Mouse (Mus musculus) adrenal gland, postnatal 25 days (tissue): ENCODE data around the gene Gsdma3. TPM values are rescaled to one million over a fixed set of nuclear protein-coding genes. Genes with fewer than 3 reads are reported as not detected.
"Not testable (repeated sequence)": the region's sequence is repeated elsewhere in the genome, so short reads cannot be mapped to it uniquely, and the experiment has no call there.

Experiments used
- DNase-seq: peaks from one replicate; pipeline ENCODE4 v3.0.0; 2021; ENCODE audit warnings: mixed read lengths
- total RNA-seq: library from RNA; stranded (reverse); gene quantifications from 2 replicates; pipeline ENCODE4 v1.2.3, GENCODE M21; 2021

Gsdma3 gene
- total RNA-seq, 1 experiment from 2014 or later, result 25.1 TPM

DNA sequence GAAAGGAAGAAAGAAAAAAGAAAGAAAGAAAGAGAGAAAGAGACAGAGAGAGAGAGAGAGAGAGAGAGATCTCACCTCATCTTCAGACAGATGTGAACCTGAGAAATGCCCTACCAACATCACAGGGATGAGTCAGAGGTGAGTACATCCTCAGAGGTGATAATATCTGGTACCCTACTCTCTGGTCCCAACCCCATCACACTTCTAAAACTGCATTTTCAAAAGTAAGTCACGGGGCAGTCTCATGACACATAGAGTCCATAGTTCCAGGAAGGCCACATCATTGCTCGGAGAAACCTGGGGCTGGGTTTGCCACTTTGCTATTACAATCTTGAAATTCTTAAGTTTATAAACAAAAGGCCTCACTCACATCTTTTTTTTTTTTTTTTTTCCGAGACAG lies 30.2 kb upstream of the Gsdma3 start:
- DNase-seq, result no peak

DNA sequence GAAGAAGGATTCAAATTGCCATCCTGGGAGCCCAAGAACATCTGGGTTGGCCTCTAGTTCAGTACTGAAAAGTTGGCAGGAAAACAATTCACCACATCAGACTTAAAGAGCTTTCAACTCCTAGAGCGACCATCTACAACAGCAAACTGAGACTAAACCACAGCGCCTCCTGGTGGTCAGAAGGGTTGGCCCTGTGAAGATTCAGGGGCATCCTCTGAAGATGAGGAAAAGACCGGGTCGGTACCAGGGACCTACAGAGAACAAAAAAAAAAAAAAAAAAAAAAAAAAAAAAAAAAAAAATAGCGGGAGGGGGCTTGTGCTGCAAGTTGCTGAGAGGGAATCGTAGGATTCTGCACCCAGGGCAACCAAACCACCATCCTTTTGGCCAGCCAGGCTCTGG lies 28.8 kb upstream of the Gsdma3 start:
- DNase-seq, result peak; percentile 76

DNA sequence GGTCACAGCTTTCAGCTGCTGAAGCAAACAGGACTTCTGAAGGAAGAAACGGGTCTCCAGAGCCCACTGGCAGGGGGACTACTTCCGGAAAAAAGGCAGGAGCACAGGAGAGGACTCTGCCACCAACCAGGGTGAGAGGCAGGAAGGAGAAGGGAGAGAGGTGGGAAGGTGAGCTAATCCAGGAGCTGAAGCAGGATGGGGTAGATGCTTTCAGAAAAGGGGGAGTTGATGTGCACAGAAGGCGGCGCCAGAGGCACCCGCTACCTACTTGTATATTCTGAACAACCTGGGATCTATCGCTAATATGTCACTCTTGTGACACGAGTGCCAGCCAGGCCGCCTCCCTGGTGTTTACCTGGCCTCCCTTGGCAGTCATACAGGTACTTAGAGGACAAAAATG lies 28.2 kb upstream of the Gsdma3 start, which contains the start of gene Lrrc3c:
Gene Lrrc3c, plus strand, starts transcription at position 301 of the 400 bp plus-strand sequence.
- no peak for DNase-seq

DNA sequence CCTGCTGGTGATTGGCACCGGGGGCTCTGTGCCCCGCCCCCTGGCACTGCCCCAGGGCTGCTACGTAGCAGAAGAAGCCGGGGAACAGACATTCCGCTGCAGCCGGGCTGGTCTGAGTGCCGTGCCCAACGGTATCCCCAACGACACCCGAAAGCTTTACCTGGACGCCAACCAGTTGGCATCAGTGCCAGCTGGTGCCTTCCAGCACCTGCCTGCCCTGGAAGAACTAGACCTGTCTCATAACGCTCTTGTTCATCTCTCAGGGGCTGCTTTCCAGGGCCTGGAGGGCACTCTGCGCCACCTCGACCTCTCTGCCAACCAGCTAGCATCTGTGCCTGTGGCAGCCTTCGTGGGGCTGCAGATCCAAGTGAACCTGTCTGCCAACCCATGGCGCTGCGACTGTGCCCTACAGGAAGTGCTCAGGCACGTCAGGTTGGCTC lies 27.3 kb upstream of the Gsdma3 start:
- DNase-seq, result no peak

DNA sequence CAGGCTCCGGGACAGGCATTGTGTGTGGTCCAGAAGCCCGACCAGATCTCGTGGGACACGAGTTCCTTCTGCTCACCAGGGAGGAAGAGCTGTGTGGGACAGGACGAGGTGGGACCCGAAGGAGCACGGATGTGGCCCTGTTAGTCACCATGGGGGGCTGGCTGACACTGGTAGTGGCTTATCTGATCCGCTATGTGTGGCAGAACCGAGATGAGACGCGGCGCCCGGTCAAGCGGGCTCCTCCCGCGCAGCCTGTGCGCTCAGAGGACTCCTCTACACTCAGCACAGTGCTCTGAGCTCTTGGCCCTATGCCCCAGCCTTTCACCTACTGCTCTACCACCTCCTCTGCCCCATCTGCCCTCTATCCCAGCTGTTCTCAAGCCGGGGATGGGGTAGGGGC lies 26.9 kb upstream of the Gsdma3 start:
- DNase-seq, result no peak

DNA sequence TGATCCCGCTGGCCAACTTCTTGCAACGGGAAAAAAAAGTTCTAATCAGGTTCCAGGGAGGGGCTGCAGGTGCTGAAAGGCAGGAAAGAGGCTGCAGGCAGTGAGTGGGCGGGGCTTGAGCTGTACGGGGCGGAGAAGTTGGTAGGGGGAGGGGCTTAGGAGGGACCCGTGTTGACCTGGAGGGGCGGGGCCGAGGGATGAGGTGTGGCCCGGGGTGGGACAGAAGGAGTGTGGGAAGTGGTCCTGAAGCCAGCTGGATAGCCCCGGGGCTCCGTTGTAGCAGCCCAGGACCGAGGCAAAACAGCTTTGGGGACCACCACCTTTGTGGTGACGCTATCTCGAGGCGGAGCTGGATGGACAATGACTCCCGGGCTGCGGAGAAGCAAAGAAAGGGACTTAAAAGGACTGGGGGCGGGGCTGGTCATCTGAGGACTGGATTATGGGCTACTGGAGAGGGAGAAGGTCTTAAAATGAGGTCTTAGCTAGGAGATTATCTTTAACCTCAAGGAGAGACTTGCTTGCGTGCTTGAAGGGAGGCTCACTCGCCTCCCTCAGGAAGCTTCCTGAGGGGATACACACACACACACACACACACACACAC lies 24.0 kb upstream of the Gsdma3 start:
- DNase-seq, result no peak

DNA sequence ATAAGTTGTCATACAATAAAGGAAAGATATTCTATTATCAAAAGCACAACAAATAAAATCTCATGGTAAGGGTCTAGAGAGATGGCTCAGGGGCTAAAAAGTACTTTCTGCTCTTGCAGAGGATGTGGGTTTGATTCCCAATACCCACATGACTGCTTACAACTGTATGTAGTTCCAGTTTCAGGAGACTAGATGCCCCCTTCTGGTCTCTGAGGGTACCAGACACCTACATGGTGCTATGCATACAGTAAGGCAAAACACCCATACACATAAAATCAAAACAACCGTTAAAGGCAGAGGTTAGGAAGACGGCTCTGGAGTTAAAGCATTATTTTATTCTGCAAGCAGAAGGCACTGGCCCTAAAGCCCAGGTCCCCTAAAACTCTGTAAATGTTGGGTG lies 22.2 kb upstream of the Gsdma3 start:
- DNase-seq, result no peak

DNA sequence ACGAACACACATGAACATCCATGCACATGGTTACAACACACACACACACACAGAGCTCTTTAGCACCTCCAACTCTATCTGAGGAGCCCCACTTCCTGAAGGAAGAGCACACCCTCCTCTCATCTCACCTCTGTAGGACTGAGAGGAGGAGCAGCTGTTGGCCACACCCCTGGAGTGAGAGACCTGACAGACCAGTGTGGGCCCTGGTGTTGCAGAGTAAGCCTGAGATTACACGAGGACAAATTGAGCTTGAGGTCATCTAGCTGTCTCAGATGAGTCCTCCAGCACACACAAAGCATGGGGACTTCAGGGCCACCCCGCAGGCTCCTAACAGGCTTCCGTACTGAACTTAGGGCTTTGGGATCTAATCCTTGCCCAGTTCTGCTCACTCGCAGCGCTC lies 21.2 kb upstream of the Gsdma3 start:
- not testable (repeated sequence) for DNase-seq

DNA sequence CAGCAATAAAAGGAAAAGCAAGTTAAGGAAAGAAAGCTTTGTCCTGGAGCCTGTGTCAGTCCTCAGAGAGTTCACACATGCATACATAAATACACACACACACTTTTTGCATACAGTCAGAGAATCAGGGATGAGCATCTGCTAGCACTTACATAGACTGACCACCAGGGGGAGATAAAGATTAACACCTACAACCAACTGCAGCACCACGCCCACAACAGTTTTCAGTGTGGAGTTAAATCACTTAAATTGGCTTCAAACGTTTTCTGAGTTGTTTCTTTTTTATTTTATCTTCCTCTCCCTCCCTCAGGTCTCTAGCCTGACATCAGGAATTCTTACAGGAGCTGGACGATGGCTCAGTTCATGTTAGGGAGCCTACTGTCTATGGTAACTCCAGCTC lies 19.4 kb upstream of the Gsdma3 start:
- DNase-seq, result no peak

DNA sequence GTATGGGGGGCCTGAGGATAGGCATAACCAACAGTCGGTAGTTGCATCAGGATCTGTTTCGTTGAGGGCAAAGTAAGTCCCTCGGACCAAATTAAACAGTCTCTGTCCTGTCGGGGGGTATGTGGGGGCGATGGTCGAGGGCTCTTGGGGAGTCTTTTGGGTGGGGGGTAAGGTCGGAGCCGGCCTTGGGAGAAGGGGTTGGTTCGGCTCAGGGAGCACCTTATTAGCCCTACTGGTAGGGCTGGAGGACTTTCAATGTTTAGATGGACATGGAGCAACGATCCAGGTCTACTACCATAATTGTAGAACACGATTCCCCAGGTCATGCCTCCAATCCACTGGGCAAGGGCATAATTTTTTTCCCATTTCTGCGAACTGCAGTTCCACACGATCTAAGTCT lies 5.4 kb upstream of the Gsdma3 start:
- DNase-seq, result no peak

DNA sequence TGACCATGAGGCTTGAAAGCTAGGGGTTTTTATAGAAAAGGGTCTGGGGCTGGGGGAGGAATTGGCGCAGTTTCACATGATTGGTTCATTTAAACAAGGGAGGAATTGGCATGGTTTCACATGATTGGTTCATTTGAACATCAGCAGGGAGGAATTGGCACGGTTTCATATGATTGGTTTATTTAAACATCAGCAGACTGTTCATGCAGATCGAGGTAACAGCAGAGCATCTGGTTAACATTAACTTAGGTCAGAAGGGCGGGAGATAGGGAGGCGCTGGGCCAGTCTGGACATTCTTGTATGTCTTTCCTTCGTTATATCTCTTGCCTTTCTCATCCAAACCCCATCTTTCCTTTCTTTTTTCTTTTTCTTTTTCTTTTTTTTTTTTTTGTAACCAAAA lies 2.2 kb upstream of the Gsdma3 start:
- DNase-seq, result not testable (repeated sequence)

DNA sequence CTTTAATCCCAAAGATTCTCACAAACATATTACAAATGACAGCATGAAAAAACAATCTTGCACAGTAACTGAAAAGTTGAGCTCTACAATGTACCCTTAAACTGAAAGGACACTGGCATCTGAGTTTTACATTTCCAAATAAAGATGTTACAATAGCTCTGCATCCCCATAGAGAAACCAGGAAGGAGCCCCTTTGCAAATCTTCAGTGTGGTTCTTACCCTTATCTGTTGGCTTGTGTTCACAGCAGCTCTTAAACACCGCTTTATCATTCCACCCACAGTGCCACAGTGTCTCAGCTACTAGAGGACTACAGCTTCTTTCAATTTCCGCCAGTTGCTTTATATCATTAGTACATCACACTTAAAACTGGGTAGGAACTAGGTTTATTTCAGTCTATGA lies 1.8 kb upstream of the Gsdma3 start:
- not testable (repeated sequence) for DNase-seq

DNA sequence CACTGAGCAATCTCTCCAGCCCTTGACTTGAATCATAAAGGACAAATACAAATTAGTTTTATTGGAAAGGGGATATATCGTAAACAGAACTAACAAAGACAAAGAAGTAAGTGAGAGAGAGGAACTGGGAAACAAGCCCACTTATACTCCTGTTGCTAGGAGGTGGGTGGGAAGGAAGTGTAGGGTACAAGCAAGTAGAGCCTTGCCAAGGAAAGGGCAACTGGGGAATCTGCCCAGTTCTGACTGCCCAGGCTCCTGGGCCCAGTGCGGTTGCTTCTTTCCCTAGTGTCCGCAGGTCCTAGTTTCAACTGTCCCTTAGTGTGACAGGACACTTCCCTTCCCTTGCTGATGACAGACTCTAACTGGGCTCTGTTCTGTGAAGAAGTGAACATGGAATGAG lies 2.5 kb downstream of the Gsdma3 start:
- no peak for DNase-seq

DNA sequence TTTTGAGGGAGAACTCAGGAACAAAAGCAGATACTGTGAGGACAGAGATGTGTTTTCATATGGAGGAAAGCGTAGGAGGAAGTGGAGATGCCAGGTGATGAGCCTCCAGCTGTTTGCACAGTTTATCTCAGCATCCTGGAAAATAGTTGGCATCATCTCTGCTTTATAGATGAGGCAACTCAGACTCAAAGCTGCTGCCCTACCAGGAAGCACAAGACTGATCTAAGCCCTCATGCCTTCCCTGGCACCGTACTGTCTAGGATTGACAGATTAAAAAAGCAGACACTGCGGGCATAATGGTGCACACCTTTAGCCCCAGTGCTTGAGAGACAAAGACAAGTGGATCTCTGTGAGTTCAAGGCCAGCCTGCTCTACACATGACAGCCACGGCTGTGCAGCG lies 4.5 kb downstream of the Gsdma3 start:
- DNase-seq, result no peak

DNA sequence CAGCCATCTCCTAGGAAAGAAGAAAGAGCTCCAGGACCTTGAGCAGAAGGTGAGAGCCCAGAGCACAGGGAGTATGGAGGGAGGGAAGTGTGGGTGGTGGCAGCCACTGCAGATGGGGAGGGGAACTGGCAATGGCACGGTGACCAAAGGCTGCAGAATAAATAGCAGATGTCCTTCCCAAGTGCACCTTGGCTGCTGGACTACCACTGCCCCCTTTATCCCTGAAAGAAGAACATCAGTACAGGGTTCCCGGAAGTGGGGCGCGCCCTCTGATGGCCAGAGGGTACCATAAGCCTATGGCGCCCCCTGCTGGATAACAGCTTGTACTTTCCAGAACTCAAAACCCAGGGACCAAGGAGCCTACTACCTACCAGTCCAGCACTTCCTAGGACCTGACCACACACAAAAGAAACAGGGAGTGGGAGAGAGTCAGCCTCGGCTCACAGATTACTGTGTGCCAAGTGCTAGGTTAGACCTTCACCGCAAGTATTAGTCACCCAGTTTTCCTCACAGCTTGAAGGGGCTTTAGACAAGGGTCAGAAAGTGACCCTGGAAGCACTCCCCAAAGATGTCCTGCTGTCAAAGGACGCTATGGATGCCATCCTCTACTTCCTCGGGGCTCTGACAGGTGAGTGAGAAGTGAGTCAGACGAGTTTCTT lies 9.3 kb downstream of the Gsdma3 start:
- peak; percentile 9 for DNase-seq

DNA sequence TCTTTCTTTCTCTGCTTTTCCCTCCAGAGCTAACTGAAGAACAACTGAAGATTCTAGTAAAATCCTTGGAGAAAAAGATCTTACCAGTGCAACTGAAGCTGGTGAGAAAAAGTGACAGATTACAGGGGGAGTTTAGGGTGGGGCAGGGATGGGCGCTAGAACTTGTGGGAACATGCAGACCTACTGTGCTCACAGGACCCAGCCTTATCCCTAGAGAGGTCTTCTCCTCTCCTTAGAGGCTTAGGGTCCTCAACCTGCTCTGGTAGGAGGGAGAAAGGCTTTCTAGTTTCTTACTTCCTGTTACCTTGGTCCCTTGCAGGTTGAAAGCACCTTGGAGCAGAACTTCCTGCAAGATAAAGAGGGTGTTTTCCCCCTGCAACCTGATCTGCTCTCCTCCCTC lies 11.3 kb downstream of the Gsdma3 start:
- DNase-seq, result no peak

DNA sequence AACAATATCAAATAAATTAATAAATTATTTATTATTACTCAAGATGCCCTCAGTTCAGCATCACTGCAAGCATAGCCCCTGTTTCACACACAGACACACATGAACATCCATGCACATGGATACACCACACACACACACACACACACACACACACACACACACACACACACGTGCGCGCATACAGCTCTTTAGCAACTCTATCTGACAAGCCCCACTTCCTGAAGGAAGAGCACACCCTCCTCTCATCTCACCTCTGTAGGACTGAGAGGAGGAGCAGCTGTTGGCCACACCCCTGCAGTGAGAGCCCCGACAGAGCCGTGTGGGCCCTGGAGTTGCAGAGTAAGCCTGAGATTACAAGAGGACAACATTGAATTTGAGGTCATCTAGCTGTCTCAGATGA lies 13.9 kb downstream of the Gsdma3 start:
- DNase-seq, result no peak

DNA sequence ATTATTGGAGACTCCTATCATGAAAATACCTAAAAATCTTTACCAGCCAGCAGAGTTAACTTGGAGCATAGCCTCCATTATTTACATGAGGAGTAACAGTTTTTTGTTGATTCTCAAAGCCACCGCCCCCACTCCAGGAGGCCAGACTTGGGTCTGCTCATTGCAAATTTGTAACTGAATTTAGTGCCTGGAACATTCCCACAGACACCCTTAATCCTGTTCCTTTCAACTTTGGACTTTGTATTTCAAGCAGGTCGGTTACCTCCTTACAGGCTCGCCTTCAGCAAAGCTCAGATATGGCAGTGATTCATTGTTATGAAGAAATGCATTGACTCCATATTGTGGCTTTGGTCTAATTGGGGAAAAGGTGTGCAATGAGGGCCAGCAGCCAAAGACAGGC lies 18.6 kb downstream of the Gsdma3 start:
- no peak for DNase-seq

DNA sequence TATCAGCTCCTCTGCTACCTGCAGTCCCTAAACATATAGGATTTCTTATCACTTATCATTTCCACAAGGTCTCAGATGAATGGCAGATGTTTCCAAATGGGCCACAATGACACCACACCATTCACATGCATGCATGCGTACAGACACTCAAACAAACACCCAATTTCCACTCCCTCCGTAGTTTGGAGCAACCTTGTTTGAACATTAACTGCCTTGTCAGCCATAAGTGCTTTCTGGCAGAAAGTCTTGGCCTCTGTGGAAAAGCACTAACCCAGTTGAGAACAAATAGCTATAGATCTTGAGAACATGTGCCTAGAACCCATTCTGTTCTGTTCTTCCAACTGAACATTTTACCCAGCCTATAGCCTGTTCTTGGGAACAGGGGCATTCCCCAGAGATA lies 19.8 kb downstream of the Gsdma3 start:
- DNase-seq, result no peak

DNA sequence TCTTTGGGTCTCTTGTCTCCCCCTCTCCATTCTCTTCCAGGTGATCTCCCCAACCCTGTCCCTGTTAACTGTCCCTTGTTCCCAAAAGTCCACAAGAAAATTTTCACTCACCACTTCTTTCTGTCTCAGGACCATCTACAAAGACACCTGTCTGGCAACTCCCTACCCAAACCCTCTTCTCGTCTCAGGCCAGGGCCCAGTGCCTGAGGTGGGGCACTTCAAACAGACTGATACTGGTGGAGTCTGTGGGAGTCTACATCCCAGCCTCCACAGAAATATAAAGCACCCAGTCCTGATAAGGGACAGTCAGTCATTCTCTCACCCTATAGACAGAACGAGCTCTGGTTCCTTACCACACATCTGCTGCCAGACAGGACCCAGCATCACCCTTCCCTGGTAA lies 20.3 kb downstream of the Gsdma3 start, which contains the start of gene Gsdma2:
Gene Gsdma2, plus strand, starts transcription at position 301 of the 400 bp plus-strand sequence.
- DNase-seq, result no peak

DNA sequence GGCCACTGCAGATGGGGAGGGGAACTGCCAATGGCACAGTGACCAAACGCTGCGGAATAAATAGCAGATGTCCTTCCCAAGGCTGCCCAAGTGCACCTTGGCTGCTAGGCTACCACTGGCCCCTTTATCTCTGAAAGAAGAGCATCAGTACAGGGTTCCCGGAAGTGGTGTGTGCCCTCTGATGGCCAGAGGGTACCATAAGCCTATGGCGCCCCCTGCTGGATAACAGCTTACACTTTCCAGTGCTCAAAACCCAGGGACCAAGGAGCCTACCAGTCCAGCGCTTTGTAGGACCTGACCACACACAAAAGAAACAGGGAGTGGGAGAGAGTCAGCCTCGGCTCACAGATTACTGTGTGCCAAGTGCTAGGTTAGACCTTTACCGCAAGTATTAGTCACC lies 28.9 kb downstream of the Gsdma3 start:
- peak; percentile 59 for DNase-seq

DNA sequence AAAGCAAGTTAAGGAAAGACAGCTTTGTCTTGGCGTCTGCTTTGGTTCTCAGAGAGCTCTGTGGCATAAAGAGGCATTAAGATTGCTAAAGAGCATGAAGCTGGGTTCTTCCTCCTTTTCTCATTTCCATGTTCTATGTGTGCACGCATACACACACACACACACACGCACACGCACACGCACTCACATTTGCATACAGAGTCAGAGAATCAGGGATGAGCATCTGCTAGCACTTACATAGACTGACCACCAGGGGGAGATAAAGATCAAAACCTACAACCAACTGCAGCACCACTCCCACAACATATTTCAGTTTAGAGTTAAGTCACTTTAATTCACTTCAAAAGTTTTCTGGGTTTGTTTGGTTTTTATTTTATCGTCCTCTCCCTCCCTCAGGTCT lies 34.4 kb downstream of the Gsdma3 start:
- no peak for DNase-seq

DNA sequence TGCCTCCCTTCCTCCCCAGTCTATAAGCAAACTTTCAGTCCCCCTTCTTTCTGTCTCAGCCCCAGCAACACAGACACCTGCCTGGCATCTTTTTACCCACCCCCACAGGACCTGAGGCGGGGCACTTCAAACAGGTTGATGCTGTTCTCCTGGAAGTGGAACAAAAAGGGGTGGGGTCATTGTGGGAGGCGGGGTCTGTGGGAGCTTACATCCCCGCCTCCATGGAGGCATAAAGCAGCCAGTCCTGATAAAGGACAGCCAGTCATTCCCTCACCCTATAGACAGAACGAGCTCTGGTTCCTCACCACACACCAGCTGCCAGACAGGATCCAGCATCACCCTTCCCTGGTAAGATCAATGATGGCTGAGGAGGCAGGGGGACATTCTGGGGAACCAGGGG lies 37.9 kb downstream of the Gsdma3 start, which contains the start of gene Gsdma:
Gene Gsdma, plus strand, starts transcription at position 261 of the 400 bp plus-strand sequence.
- DNase-seq, result no peak

DNA sequence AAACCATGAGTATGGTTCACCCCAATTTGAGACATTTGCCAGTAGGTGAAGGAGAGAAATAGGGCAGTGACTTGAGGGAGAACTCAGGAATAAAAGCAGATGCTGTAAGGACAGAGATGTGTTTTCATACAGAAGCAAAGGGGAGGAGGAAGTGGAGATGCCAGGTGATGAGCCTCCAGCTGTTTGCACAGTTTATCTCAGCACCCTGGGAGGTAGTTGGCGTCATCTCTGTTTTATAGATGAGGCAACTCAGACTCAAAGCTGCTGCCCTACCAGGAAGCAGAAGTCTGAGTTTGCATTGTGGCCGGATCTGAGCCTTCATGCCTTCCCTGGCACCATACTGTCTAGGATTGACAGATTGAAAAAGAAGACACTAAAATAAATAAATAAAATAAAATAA lies 42.8 kb downstream of the Gsdma3 start:
- no peak for DNase-seq
